Mouse (Mus musculus) heart, postnatal 36 days (tissue): ENCODE data around the gene Zfp688. TPM values are rescaled to one million over a fixed set of nuclear protein-coding genes. Genes with fewer than 3 reads are reported as not detected.
"Not testable (repeated sequence)": the region's sequence is repeated elsewhere in the genome, so short reads cannot be mapped to it uniquely, and the experiment has no call there.

Experiments used
- DNase-seq, 2 experiments: peaks; one replicate each; pipeline ENCODE4 v3.0.0; 2021 to 2022
- intact Hi-C: fragments of 180-260 bp; cut with DNase I; formaldehyde crosslinking; loops from one replicate; pipeline ENCODE4 v1.15.1; 2025
- total RNA-seq, 2 experiments: library from RNA; stranded (reverse); gene quantifications; 2 replicates each; pipeline ENCODE4 v1.2.3; 2021

Gene Zfp688
- total RNA-seq, 2 experiments from 2014 or later: 2.5 to 3.9 TPM

DNA sequence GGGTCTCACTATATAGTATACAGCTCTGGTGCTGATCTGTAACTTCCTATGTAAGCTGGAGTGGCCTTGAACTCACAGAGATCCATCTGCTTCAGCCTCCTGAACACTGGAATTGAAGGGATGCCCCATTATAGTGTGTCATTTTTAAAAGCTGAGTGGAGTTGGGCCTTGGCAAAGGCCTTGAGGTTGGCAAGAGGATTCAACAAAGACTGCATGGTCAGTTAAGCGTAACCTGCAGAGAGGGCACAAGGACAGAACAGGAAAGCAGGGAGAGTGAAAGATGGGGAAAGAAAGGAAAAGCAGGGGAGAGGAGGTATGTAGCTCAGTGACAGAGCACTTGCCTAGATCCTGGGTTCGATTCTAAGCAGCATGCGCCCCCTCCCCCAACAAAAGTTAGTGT is 3.4 kb upstream of the Zfp688 start:
- intact Hi-C loops: no loop called here
- DNase-seq: no peak

- intact Hi-C loops: loop anchor here (1.0 to 2.0 kb wide), 3 partner anchors 27 to 49 kb away; partner anchors contain the start of gene Zfp689
- peak in 1 of 2 experiments; percentile 13 for DNase-seq
Measured at GRCm38 (mm10) chr7:127422247-127422646, 379 bp upstream of the Zfp688 start.

- intact Hi-C loops: no loop called here
- DNase-seq: no peak
Measured at GRCm38 (mm10) chr7:127411418-127411817, 10.4 kb downstream of the Zfp688 start.

DNA sequence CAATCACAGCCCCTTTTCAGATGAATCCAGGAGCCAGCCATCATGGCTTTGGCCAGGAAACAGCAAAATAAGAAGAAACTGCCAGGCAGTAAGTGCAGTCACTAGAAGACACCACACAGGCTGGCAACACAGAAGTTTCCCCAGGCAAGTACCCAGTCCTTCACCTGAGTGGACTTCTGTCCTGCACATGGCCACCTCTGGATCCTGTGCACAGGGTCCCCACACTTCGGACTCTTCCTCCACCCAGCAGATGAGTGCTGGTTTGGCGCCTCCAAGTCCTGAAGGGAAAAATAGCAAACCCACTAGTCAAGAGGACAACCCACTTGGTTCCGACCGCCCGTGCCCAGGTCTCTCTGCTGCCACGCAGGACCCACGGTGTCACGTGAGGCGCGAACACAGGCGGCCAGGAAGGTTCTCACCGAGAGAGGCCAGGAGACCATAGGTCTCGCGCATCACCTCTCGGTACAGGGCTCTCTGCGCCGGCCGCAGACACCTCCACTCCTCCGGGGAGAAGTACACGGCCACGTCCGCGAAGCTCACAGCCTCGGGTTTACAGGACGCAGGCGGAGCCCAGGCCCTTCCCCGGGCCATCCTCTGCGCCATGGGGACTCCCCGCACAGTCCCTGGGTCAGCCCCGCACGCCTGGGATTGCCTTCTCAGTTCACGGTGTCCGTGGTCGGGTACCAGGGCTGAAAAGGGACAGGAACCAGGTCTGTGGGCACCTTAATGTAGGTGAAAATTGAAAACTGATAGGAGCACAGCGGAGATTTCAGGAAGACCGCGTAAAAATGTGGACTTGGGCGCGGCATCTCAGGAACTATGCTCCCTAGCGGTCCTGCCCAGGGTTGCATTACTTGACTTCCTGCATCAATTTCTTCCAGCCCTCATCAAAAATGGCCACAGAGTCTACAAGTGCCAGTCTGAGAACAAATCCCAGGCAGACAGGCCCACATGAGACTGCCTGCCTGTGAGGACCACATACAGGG is 15.6 kb downstream of the Zfp688 start, which contains the start of gene Zfp764:
Zfp764 (minus strand) TSS at position 821 of the 986 bp plus-strand sequence.
- peak; percentile 90 to 91 for DNase-seq
- intact Hi-C loops: loop anchor here (2.0 to 5.0 kb wide), 3 partner anchors 43 to 99 kb away; no protein-coding TSS in a partner anchor

GRCm38 (mm10) chr7:127404101-127404500 is 17.8 kb downstream of the Zfp688 start:
- DNase-seq, intact Hi-C loops: not testable (repeated sequence)

DNA sequence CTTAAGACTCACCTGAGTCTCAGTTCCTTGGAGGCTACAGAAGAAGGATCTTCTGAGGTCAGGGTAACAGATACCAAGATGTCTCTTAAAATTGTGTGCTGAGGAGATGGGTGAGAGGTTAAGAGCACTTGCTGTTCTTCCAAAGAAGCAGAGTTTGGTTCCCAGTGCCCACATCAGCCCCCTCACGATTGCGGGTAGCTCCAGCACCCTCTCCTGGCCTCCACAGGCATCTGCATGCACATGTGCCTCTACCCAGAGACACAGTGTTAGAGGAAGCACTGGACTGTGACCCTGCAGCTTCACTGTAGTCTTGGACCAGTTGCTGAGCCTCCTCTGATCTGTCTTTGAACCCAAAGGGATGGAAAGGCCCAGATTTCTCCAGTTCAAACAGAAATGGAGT is 18.9 kb downstream of the Zfp688 start:
- DNase-seq: no peak
- intact Hi-C loops: no loop called here

- no peak for DNase-seq
- intact Hi-C loops: no loop called here
Measured at GRCm38 (mm10) chr7:127400355-127400754, 21.5 kb downstream of the Zfp688 start.

DNA sequence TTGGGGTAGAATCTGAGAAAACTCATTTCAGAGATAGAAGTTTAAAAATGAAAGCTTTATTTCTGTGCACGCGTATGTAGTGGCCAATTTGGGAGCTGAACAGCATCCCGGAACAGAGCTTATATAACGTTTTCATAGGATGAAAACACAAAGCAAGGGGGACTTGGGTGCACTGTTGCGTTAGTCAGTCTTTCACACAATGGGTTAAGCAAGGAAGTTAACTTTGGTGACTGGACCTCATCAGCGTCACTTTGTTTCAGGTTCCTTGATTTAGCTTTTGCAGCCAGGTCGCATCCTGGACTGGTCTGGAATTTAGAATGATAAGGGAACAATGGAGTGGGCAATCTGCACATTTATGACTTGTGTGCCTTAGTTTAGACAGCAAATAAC is 27.9 kb downstream of the Zfp688 start:
- intact Hi-C loops: loop anchor here (1.0 kb wide), 1 partner anchor 28 kb away; the partner anchor contains the start of gene Zfp688
- no peak for DNase-seq

DNA sequence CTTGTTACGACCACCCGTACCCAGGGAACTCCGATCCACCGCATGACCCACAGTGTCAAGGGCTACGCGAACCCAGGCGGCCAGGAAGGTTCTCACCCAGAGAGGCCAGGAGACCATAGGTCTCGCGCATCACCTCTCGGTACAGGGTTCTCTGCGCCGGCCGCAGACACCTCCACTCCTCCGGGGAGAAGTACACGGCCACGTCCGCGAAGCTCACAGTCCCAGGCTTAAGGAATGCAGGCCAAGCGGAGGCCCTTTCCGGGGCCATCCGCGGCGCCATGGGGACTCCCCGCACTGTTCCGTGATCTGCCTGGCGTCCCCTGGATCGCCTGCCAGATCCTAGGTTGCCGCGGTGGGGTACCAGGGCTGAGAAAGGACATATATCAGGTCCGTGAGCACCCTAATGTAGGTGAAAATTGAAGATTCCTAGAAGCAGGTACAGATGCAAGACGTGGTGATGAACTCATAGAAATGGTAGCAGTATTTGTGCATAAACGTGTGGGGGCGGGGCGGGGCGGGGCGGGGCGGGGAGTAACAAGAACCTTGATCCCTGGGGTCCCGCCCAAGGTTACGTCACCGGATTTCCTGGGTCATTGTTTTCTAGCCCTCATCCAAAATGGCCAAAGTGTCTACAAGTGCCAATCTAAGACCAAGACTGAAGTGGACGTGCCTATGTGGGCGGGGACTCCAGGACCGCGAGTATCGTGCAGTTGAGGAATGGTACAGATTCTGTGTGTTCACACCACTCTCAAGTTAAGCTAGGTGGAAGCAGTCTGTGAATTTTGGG is 28.5 kb downstream of the Zfp688 start, which contains the start of gene E430018J23Rik:
E430018J23Rik (minus strand) TSS at position 473 of the 787 bp plus-strand sequence.
- DNase-seq: peak; percentile 97
- intact Hi-C loops: no loop called here

DNA sequence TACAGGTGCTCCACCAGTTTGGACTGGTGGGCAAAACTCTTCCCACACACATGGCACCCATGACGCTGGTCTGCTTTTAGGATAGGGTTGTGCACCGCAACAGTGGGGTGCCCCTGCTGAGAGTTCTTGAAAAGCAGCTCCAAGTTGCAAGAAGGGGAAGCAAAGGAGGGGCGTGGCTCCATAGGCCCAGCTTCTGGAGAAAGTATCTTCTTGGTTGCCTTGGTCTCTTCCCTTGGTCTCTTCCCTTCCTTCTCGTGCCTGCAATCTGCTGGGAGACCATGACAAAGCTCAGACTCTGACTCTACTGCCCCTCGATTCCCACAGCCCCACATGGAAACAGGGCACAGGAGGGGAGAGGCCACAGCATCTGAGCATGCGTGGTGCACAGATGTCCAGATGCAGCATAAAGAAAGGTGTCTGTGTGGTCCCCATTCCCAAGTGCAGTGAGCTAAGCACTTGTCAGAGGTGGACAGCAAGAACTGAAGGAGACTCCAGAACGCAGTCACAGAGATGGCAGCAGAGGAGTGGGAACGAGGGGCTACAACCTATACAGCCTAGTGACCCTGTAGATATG is 29.5 kb downstream of the Zfp688 start:
- no peak for DNase-seq
- intact Hi-C loops: no loop called here

- intact Hi-C loops: no loop called here
- DNase-seq: no peak
Measured at GRCm38 (mm10) chr7:127391538-127391937, 30.3 kb downstream of the Zfp688 start.

GRCm38 (mm10) chr7:127390306-127390705 is 31.6 kb downstream of the Zfp688 start:
- intact Hi-C loops: no loop called here

GRCm38 (mm10) chr7:127388201-127388600 is 33.7 kb downstream of the Zfp688 start:
- DNase-seq, intact Hi-C loops: not testable (repeated sequence)

More at GRCm38 (mm10) chr7:127390306-127390705, 31.6 kb downstream of the Zfp688 start:
- no peak for DNase-seq

DNA sequence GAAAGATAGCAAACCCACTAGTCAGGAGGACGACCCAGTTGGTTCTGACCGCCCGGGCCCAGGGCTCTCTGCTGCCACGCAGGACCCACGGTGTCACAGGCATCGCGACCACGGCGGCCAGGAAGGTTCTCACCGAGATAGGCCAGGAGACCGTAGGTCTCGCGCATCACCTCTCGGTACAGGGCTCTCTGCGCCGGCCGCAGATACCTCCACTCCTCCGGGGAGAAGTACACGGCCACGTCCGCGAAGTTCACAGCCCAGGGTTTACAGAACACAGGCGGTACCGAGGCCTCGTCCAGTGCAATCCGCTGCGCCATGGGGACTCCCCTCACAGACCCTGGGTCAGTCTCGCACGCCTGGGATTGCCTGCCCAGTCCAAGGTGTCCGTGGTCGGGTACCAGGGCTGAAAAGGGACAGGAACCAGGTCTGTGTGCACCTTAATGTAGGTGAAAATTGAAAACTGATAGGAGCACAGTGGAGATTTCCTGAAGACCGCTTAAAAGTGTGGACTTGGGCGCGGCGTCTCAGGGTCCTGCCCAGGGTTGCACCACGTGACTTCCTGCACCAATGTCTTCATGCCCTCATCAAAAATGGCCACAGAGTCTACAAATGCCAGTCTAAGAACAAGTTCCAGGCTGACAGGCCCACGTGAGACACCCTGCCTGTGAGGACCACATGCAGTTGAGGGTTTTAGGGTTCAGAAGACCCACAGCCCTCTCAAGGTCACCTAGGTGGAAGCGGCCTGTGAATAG is 35.1 kb downstream of the Zfp688 start, which contains the start of gene 9130019O22Rik:
9130019O22Rik (minus strand) TSS at position 526 of the 752 bp plus-strand sequence.
- intact Hi-C loops: loop anchor here (1.0 kb wide), 1 partner anchor 12 kb away; no protein-coding TSS in a partner anchor
- peak; percentile 91 to 93 for DNase-seq

- intact Hi-C loops, DNase-seq: not testable (repeated sequence)
Measured at GRCm38 (mm10) chr7:127385560-127385959, 36.3 kb downstream of the Zfp688 start.

DNA sequence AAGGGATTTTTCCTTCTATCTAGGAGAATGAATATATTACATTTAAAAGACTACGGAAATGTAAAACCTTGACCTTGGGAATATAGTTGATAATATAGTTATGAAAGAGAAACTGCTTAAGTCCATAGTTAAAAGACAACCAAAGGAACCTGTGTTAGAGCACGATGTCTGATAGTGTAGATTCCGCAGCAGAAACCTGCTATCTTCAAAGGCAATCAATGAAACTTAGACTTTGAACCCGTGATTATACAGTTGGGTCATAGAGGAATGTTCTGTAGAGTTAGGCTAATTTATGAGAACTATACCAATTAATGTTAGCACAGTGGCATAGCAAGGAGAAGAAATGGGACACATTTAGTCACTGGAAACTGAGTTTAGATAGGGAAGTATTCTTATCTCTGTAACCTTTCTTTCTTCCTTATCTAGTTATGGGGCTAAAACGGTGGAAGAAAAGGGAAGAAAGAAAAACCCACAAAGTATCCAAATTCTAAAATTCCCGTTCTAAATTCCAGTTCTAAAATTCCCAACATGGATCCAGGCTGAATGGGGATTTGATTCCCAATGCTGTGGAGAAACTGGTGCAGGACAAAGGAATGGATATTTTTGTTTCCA is 43.5 kb downstream of the Zfp688 start:
- DNase-seq: no peak
- intact Hi-C loops: no loop called here

- intact Hi-C loops: loop anchor here (1.0 kb wide), 1 partner anchor 12 kb away; the partner anchor contains the start of gene 9130019O22Rik
Measured at GRCm38 (mm10) chr7:127375271-127376245, 46.3 kb downstream of the Zfp688 start, which contains the start of gene Zfp747. Gene Zfp747, minus strand, starts transcription at chr7:127376050.

GRCm38 (mm10) chr7:127371870-127372269 is 50.0 kb downstream of the Zfp688 start:
- intact Hi-C loops, DNase-seq: not testable (repeated sequence)

More at GRCm38 (mm10) chr7:127375271-127376245, 46.3 kb downstream of the Zfp688 start, which contains the start of gene Zfp747:
- peak; percentile 93 to 95 for DNase-seq
